In the genomic region with DNA sequence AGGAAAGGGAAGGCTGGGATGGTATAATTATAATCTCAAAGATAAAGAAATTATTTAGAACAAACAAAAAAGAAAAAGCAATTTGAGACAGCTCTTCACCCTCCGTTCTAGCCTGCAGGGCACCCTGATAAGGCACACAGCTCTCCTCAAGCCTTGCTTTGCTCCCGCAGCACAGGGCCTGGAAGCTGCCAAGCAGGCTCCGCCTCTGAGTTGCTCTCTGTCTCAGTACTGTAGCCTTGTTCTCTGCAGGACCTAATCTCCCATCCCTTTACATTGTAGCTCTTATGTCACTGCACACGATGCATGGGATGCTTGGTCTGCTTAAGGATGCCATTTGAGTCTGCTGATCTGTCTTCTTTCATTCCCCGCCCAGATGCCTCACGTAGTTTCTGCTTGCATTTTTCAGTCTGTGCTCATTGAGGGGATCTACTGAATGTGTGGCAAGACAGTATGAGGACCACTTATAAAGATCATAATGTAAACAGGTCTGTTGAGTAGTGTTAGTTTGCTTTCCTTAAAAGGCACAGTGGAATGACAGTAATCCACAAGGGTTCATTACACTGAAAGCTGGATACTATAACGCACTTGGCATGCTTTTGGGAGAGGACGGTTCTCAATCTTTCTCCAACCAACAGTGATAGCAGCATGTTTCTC, we compare ENCODE assay signal across 18 mouse cellular contexts.
DNase-seq lines count a peak whose midpoint lies in the region; ATAC-seq and TF ChIP-seq lines count a peak whose summit lies in the region.
"Had no signal": no experiment of that assay in that cellular context is flagged by ENCODE, and none has a peak within 500 bp of the region (broad histone marks: within the 10 kb centered on the region; RNA-seq: fewer than 3 reads in every experiment).

No protein-coding gene starts in this region.

- H3K4me2 ChIP-seq in liver, embryonic 14.5 days (ENCODE audit: low read depth), result no peak overlapping the region
- H3K4me2 ChIP-seq: embryonic facial prominence, embryonic 13.5 days; forebrain, embryonic 12.5 days; heart, embryonic 15.5 days; limb, embryonic 12.5 days had no signal

- H3K27me3 ChIP-seq in liver, embryonic 14.5 days (ENCODE audit: control insufficient read depth, insufficient read depth, low read length), result no peaks in the 10 kb centered on the region
- H3K27me3 ChIP-seq: embryonic facial prominence, embryonic 13.5 days; forebrain, embryonic 12.5 days; heart, embryonic 15.5 days; limb, embryonic 12.5 days had no signal

- no peak overlapping the region for H3K9ac ChIP-seq in liver, embryonic 14.5 days (replicated peaks)
- H3K9ac ChIP-seq: embryonic facial prominence, embryonic 13.5 days; forebrain, embryonic 12.5 days; heart, embryonic 15.5 days; limb, embryonic 12.5 days had no signal

- 0 out of 4 replicates have a peak, but pooled peaks cover 0 to 2% of the 10 kb centered on the region in 2 experiments for H3K4me1 ChIP-seq in liver, embryonic 14.5 days (replicated peaks; ENCODE audit: control insufficient read depth in 2 of 2, insufficient read depth in 2 of 2, low read length in 1 of 2)
- H3K4me1 ChIP-seq: embryonic facial prominence, embryonic 13.5 days; forebrain, embryonic 12.5 days; limb, embryonic 12.5 days had no signal

- TF ChIP-seq EP300 in liver, embryonic 14.5 days (IDR thresholded peaks at IDR 0.05; ENCODE audit: low read depth), result no peak

- H3K9me3 ChIP-seq in liver, embryonic 14.5 days (ENCODE audit: control insufficient read depth, low read length), result no peaks in the 10 kb centered on the region
- H3K9me3 ChIP-seq: embryonic facial prominence, embryonic 13.5 days; forebrain, embryonic 12.5 days; heart, embryonic 15.5 days; limb, embryonic 12.5 days had no signal

- ATAC-seq in liver, embryonic 14.5 days (ENCODE audit: insufficient read depth), result 0 out of 2 replicates have a peak, but pooled peaks have one; percentile 7
- ATAC-seq: CD4-positive, CD25-positive, alpha-beta regulatory T cell, adult 4 months; midbrain, embryonic 16.5 days had no signal

- DNase-seq in lung, adult 18-20 months, result peak; percentile 35 to 40
- no peak for DNase-seq in lung, postnatal 14 days
- DNase-seq in liver, embryonic 14.5 days (ENCODE audit: low read depth in 3 of 3, low spot score in 3 of 3), result no peak
- DNase-seq in lung, postnatal 10 days, result peak; percentile 19
- DNase-seq in yolk sac, embryonic 10.5 days (ENCODE audit: low spot score), result peak; percentile 20
- DNase-seq in adrenal gland, postnatal 4 days (ENCODE audit: low spot score in 2 of 2), result no peak
- no peak for DNase-seq in gastrocnemius, postnatal 10 days
- DNase-seq: adrenal gland, postnatal 14 days; heart, adult 11 months; kidney, adult 18-20 months; right cerebral cortex, postnatal 14 days; thymus, adult 18-20 months had no signal

- WGBS in liver, embryonic 14.5 days (ENCODE audit: insufficient replicate concordance), result 53% methylated on average over 8 of the region's 8 CpGs

- H3K4me3 ChIP-seq in liver, embryonic 14.5 days (ENCODE audit: insufficient read depth in 1 of 2, low read depth in 2 of 2, low read length in 2 of 2), result no peak overlapping the region
- H3K4me3 ChIP-seq: embryonic facial prominence, embryonic 13.5 days; forebrain, embryonic 12.5 days; heart, embryonic 15.5 days; limb, embryonic 12.5 days had no signal

- H3K27ac ChIP-seq in liver, embryonic 14.5 days, result no peak overlapping the region
- H3K27ac ChIP-seq: embryonic facial prominence, embryonic 13.5 days; forebrain, embryonic 12.5 days; heart, embryonic 15.5 days; limb, embryonic 12.5 days had no signal

- H3K36me3 ChIP-seq in liver, embryonic 14.5 days (replicated peaks; ENCODE audit: control insufficient read depth, insufficient read depth, low read depth), result no peaks in the 10 kb centered on the region
- H3K36me3 ChIP-seq: embryonic facial prominence, embryonic 13.5 days; forebrain, embryonic 12.5 days; heart, embryonic 15.5 days; limb, embryonic 12.5 days had no signal

- no peak for TF ChIP-seq CTCF in liver, embryonic 14.5 days (IDR thresholded peaks at IDR 0.05; ENCODE audit: low read depth)

Comparison
In these comparisons a context has a peak if more than half of its experiments do, and no peak if none do; other contexts are left out.
1. DNase-seq: peak in lung, adult 18-20 months (2 of 2), lung, postnatal 10 days (single experiment) and yolk sac, embryonic 10.5 days (single experiment); none in lung, postnatal 14 days (single experiment), liver, embryonic 14.5 days (0 of 3), adrenal gland, postnatal 4 days (0 of 2) and gastrocnemius, postnatal 10 days (single experiment).